Mouse (Mus musculus) forebrain, embryonic 10.5 days (tissue): ENCODE results near the gene Kif1b. TPM values are rescaled to one million over a fixed set of nuclear protein-coding genes. Genes with fewer than 3 reads are reported as not detected.

Experiments used
- DNase-seq: peaks from one replicate; pipeline ENCODE4 v3.0.0-alpha.2; 2017; ENCODE audit warnings: low spot score; ENCODE audit errors: extremely low spot score
- H3K27ac ChIP-seq: fragments of 300-500 bp; sonication (generic); 2 replicates; pipeline ENCODE4 v1.5.1; 2016; ENCODE audit warnings: mild to moderate bottlenecking
- H3K27me3 ChIP-seq: fragments of 300-500 bp; sonication (generic); 2 replicates; pipeline ENCODE4 v1.6.1; 2016; ENCODE audit warnings: mild to moderate bottlenecking; ENCODE audit not compliant: poor library complexity, severe bottlenecking
- H3K36me3 ChIP-seq: fragments of 300-500 bp; sonication (generic); replicated peaks from 2 replicates; pipeline ENCODE4 v1.6.1; 2016; ENCODE audit warnings: mild to moderate bottlenecking, moderate library complexity
- H3K4me1 ChIP-seq: fragments of 300-500 bp; sonication (generic); 2 replicates; pipeline ENCODE4 v1.6.1; 2016
- H3K4me3 ChIP-seq: fragments of 300-500 bp; sonication (generic); 2 replicates; pipeline ENCODE4 v1.5.1; 2016; ENCODE audit warnings: mild to moderate bottlenecking, moderate library complexity
- H3K9me3 ChIP-seq: fragments of 300-500 bp; sonication (generic); 2 replicates; pipeline ENCODE4 v1.6.1; 2016; ENCODE audit warnings: mild to moderate bottlenecking, moderate library complexity
- WGBS: fragments of 180-500 bp; shearing (Covaris S2); methylation state at CpG from one replicate; pipeline ENCODE4 v1.1.7; 2016; 5-methylcytosine and 5-hydroxymethylcytosine counted together
- polyA plus RNA-seq: library from polyadenylated mRNA; unstranded; fragments of >200 nt; fragmentation: Nextera tagmentation; extraction: Ambion mirVana; gene quantifications from 2 replicates; pipeline ENCODE4 v1.2.1, GENCODE M21; 2016

Kif1b gene
- polyA plus RNA-seq, 1 experiment from 2014 or later, result 59.8 TPM

DNA sequence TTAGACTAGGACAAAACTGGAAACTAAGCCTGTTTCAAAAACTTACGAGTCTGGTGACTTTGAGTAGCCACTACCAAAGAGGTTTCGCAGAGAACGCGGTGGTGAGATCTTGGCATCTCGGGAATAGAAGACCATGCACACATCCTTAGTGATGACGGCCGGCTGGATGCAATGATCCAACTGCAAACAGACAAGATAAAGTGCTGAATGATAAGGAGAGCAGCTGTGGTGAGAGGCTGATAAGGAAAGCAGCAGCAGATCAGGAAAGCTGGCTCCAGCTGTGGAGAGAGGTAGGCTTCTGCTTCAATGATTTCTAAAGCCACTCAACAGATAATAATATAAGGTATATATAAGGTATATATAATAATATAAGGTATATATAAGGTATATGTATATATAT lies 116.4 kb downstream of the Kif1b start:
- H3K4me1 ChIP-seq, result no peaks in the 10 kb centered on the region
- no peak for DNase-seq
- H3K27ac ChIP-seq, result no peak overlapping the region
- WGBS, result 97% methylated on average over 7 of the region's 7 CpGs
- no peaks in the 10 kb centered on the region for H3K27me3 ChIP-seq
- no peaks in the 10 kb centered on the region for H3K9me3 ChIP-seq
- no peak overlapping the region for H3K4me3 ChIP-seq
- H3K36me3 ChIP-seq, result peaks cover 93% of the 10 kb centered on the region

DNA sequence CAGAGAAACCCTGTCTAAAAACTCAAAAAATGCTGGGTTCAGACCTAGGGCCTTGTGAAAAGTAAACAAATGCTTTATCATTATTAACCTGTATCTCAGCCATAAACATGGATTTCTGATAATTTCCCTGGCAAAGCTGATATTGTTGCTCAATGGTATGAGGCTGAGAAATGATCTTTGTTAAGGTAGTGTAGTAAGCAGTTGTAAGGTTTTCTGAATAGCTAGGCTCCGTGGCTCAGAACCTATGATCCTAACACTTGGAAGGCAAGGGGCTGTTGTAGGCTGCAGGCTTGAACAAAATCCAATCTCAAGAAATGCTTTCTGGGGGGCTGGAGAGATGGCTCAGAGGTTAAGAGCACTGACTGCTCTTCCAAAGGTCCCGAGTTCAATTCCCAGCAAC lies 118.9 kb downstream of the Kif1b start:
- no peaks in the 10 kb centered on the region for H3K4me1 ChIP-seq
- no peak overlapping the region for H3K4me3 ChIP-seq
- H3K27me3 ChIP-seq, result no peaks in the 10 kb centered on the region
- WGBS, result 96% methylated on average over 2 of the region's 2 CpGs
- peaks cover 95% of the 10 kb centered on the region for H3K36me3 ChIP-seq
- H3K27ac ChIP-seq, result no peak overlapping the region
- no peaks in the 10 kb centered on the region for H3K9me3 ChIP-seq
- no peak for DNase-seq

DNA sequence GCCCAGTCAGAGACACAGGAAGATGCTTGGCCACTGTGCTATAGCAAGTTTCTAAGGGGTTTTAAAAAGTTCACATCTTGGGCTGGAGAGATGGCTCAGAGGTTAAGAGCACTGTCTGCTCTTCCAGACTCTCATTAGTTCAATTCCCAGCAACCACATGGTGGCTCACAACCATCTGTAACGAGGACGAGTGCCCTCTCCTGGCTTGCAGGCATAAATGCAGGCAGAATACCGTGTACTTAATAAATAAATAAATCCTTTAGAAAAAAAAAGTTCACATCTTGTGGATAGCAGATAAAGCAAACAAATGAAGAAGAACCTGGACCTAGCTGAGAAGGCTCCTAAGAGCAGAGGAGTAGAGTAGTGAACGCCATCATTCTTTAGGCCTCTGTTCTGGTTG lies 124.7 kb downstream of the Kif1b start:
- no peak overlapping the region for H3K27ac ChIP-seq
- peaks cover 10% of the 10 kb centered on the region for H3K4me1 ChIP-seq
- DNase-seq, result no peak
- H3K36me3 ChIP-seq, result peaks cover 96% of the 10 kb centered on the region
- 51% methylated on average over 4 of the region's 4 CpGs for WGBS
- H3K9me3 ChIP-seq, result no peaks in the 10 kb centered on the region
- no peak overlapping the region for H3K4me3 ChIP-seq
- no peaks in the 10 kb centered on the region for H3K27me3 ChIP-seq

DNA sequence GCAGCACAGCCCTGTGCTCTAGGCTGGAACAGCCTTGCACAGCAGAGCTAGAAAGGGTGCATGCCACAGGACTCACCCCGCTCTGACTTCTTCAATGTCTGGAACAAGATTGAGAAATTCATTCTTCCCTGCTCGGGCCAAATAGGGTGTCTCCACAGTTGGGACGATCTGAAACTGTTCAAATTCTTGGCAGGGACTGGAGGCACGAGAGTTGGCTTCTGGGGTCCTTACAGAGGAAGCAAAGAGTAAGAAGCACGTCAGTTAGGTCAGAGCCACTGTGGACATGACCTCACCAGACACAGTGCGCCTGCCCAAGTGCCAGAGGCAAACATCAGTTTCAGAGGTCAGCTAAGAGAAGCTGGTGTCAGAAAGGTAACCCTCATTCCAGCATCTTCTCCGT lies 125.3 kb downstream of the Kif1b start:
- no peaks in the 10 kb centered on the region for H3K27me3 ChIP-seq
- H3K27ac ChIP-seq, result no peak overlapping the region
- H3K9me3 ChIP-seq, result no peaks in the 10 kb centered on the region
- DNase-seq, result no peak
- peaks cover 91% of the 10 kb centered on the region for H3K36me3 ChIP-seq
- no peak overlapping the region for H3K4me3 ChIP-seq
- peaks cover 15% of the 10 kb centered on the region for H3K4me1 ChIP-seq
- 92% methylated on average over 7 of the region's 7 CpGs for WGBS

DNA sequence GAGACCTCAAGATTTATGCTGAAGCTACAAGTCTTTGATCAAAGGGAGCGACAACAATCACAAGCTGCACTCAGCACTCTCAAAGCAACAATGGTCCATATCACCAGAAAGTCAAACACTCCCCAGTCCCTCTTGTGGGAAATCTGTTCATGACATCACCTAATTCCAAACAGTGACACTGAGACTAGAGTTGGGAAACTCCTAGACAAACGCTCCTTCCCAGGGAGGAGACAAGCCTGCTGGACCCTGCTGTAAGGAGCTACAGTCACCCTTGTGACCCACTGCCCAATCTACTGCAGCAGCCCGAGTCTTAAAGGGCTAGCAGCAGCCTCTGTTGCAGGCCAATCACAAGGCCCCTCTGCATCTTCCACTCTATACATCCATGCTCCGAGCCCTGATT lies 127.9 kb downstream of the Kif1b start:
- H3K36me3 ChIP-seq, result peaks cover 86% of the 10 kb centered on the region
- WGBS, result 62% methylated on average over 4 of the region's 4 CpGs
- H3K4me1 ChIP-seq, result peaks cover 23% of the 10 kb centered on the region
- H3K9me3 ChIP-seq, result no peaks in the 10 kb centered on the region
- no peaks in the 10 kb centered on the region for H3K27me3 ChIP-seq
- no peak overlapping the region for H3K27ac ChIP-seq
- H3K4me3 ChIP-seq, result no peak overlapping the region
- no peak for DNase-seq

DNA sequence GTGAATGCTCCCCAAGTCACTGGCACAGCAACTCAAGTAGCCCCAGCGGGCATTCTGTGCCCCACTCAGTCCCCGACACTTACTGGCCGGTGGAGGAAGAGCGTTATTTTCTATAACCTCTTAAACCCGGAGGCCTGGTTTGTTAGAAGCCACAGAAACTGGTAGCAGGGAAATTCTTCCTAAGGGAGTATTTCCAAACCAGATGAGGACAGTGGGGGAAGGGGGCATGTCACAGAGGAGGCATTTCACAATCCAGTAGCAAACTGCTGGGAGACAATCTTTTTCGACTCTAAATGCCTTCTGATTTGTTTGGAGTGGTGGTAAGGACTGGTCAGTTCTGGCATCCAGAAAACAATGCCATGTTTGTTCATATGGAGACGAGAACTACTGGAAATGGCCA lies 128.3 kb downstream of the Kif1b start:
- no peaks in the 10 kb centered on the region for H3K9me3 ChIP-seq
- peaks cover 82% of the 10 kb centered on the region for H3K36me3 ChIP-seq
- 90% methylated on average over 7 of the region's 7 CpGs for WGBS
- no peak for DNase-seq
- H3K27ac ChIP-seq, result peak overlapping the region; percentile 44; the same call in 1 of the 2 replicates
- no peaks in the 10 kb centered on the region for H3K27me3 ChIP-seq
- H3K4me3 ChIP-seq, result no peak overlapping the region
- H3K4me1 ChIP-seq, result peaks cover 23% of the 10 kb centered on the region

DNA sequence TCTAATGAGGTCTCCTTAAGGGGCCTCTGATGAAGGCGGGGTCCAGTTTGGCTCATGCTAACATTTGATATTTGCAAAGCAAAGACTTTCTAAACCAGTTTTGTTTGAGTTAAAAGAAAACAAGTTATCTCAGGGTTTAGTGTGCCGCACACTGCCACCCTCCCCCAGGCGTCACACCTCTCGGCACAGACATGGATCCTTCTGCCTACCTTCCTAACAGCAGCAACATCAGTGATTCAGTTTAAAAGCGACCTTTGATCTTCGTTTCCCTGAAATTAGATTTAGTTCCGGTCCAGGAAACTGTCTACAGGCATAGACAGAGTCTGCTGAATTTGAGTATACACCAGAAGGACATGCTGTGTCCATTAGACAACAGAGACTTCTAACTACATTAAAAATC lies 129.2 kb downstream of the Kif1b start:
- H3K27me3 ChIP-seq, result no peaks in the 10 kb centered on the region
- H3K36me3 ChIP-seq, result peaks cover 73% of the 10 kb centered on the region
- H3K27ac ChIP-seq, result no peak overlapping the region
- no peaks in the 10 kb centered on the region for H3K9me3 ChIP-seq
- DNase-seq, result no peak
- no peak overlapping the region for H3K4me3 ChIP-seq
- WGBS, result 82% methylated on average over 7 of the region's 7 CpGs
- peaks cover 26% of the 10 kb centered on the region for H3K4me1 ChIP-seq

DNA sequence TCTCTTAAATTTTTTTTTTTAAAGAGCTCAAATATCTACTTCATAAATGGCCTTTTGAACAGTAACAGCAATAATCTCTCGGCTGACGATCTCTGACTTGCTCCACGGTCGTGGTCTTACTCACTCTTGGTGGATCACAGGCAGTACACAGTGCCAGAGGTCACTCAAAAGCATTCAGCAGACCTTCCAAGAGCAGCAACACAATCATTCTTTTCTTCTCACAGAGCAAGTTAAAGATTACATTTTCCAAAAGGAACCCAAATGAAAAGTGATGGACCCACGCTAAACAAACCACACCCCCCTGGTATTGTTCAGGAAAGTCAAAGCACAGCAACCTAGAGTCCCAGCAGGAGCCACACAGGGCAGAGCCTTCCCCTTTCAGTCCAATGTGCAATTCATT lies 130.4 kb downstream of the Kif1b start:
- WGBS, result 54% methylated on average over 5 of the region's 5 CpGs
- Histone ChIP-seq H3K27me3 (no peaks in the 10 kb centered on the region), H3K4me3 (no peak overlapping the region), H3K9me3 (no peaks in the 10 kb centered on the region), H3K36me3 (peaks cover 61% of the 10 kb centered on the region), H3K4me1 (peaks cover 29% of the 10 kb centered on the region), H3K27ac (no peak overlapping the region)
- DNase-seq, result no peak

DNA sequence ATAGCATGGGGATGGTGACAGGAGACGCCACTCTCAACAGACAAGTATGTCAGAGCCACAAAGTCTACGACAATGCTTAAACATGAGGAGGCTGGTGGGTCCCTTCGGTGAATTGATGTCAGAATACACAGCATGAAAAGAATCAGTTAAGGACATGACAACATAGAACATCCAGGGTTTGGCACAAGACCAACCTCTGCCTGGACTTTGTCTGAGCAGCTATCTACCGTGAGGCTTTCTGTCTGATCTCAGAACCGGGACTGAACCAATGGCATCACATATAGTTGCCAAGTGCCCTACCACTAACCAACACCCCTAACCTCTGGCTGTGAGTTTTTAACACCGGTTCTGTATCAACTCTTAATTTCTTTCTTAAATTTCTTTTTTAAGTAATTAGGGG lies 130.8 kb downstream of the Kif1b start:
- Histone ChIP-seq H3K27ac (no peak overlapping the region), H3K36me3 (peaks cover 57% of the 10 kb centered on the region), H3K4me3 (no peak overlapping the region), H3K27me3 (no peaks in the 10 kb centered on the region), H3K4me1 (peaks cover 29% of the 10 kb centered on the region), H3K9me3 (no peaks in the 10 kb centered on the region)
- DNase-seq, result no peak
- 92% methylated on average over 6 of the region's 6 CpGs for WGBS

DNA sequence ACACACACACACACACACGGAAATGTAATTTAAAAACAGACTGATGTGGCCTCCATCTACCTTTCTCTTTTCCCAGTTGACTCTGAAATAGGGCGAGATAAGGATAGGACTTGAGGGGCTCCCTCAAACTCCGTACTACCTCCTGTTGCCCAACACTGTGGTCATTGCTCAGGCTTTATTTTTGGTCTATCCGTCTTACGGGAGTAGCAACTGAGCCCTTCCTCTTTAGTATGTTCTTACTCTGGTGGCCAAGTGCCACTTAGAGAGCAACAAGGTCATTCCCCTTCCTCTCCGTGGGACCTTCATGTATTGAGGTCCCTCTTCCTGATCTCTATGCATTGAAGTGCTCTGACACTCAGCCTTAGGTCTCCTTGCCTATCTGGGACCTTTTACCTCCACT lies 133.8 kb downstream of the Kif1b start:
- Histone ChIP-seq H3K27me3 (no peaks in the 10 kb centered on the region), H3K9me3 (no peaks in the 10 kb centered on the region), H3K36me3 (peaks cover 27% of the 10 kb centered on the region), H3K4me3 (no peak overlapping the region), H3K4me1 (peaks cover 26% of the 10 kb centered on the region), H3K27ac (no peak overlapping the region)
- 92% methylated on average over 6 of the region's 6 CpGs for whole genome bisulfite sequencing
- no peak for DNase-seq

DNA sequence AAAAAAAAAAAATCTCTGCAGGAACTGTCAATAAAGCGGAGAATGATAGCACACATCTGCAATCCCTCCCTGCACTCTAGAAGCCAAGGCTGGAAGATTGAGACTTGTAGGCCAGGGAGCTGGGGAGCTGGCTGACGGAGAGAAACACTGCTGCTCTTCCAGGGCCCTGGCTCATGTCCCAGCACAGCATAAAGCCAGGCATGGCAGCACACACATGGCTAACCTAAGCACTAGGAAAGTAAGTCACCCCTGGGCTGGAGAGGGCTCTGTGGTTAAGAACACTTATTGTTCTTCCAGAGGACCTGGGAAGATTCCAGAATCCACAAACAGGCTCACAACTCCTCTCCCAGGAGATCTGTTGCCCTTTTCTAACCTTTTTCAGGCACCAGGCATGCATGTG lies 134.8 kb downstream of the Kif1b start:
- H3K27me3 ChIP-seq, result no peaks in the 10 kb centered on the region
- 0 out of 2 replicates have a peak overlapping the region, but pooled peaks have one; percentile 51 for H3K27ac ChIP-seq
- no peak for DNase-seq
- peaks cover 24% of the 10 kb centered on the region for H3K4me1 ChIP-seq
- 82% methylated on average over 2 of the region's 2 CpGs for WGBS
- no peaks in the 10 kb centered on the region for H3K9me3 ChIP-seq
- H3K4me3 ChIP-seq, result no peak overlapping the region
- peaks cover 20% of the 10 kb centered on the region for H3K36me3 ChIP-seq

DNA sequence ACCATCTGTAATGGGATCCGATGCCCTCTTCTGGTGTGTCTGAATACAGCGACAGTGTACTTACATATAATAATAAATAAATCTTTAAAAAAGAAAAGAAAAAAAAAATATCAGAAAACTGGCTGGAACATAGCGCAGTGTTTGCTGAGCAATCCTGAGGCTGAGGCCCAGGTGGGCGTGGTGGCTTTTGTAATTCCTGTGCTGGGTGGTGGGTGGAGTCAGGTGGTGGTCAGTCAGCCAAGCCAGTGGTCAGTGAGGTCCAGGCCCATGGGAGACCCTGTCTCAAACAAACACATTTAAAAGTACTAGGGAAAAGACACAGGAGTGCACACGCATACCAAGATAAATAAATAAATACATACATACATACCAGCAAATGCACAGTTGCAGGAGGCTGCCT lies 135.4 kb downstream of the Kif1b start:
- Histone ChIP-seq H3K27me3 (no peaks in the 10 kb centered on the region), H3K4me3 (no peak overlapping the region), H3K27ac (no peak overlapping the region), H3K9me3 (no peaks in the 10 kb centered on the region), H3K36me3 (peaks cover 18% of the 10 kb centered on the region), H3K4me1 (peaks cover 24% of the 10 kb centered on the region)
- 87% methylated on average over 5 of the region's 5 CpGs for WGBS
- no peak for DNase-seq

DNA sequence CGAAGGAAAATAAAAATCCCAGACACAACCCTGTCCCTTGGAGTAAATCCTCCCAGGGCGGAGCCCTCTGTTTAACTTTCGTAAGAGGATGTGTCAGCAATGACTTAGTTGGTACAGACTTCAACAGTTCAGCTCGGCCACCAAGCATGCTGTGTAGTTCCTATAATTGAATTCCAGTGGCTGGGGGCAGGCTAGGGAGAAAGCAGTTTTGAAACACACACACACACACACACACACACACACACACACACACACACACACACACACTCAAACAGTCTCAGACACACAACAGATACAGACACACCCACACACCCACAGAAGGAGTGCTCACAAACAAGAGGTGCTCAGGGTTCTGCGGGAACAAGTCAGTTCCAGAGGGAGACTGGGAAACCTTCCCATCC lies 135.9 kb downstream of the Kif1b start:
- no peak for DNase-seq
- Histone ChIP-seq H3K27me3 (no peaks in the 10 kb centered on the region), H3K9me3 (no peaks in the 10 kb centered on the region), H3K36me3 (peaks cover 14% of the 10 kb centered on the region), H3K4me3 (no peak overlapping the region), H3K4me1 (peaks cover 21% of the 10 kb centered on the region), H3K27ac (no peak overlapping the region)
- 86% methylated on average over 5 of the region's 5 CpGs for WGBS

DNA sequence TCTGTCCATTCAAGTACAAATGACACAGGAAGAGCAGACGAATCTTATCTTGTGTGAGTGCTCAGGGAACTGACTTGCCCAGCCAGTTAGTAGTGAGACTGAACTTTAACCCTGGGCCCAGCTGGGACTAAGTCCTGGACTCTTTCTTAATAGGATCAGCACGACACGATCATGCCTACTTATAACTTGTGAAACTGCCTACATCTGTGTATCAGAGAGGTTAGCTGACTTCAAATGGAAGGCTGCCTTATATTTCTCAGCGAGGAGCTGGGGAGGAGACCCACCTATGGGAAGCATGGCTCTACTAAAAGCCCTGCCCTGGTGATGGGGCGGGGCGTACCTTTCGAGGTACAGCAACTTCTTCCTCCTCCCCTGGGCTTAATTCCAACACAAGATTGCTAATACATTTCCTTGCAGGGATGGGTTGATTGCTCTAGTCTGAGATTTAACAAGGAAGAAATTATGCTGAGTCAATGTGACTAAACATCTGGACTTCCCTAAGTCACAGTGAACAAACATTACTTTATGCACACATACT lies 137.0 kb downstream of the Kif1b start:
- Histone ChIP-seq H3K27ac (no peak overlapping the region), H3K4me1 (peaks cover 28% of the 10 kb centered on the region), H3K4me3 (no peak overlapping the region), H3K36me3 (peaks cover 6% of the 10 kb centered on the region; the same call in 1 of the 2 replicates), H3K9me3 (no peaks in the 10 kb centered on the region), H3K27me3 (no peaks in the 10 kb centered on the region)
- no peak for DNase-seq
- WGBS, result 74% methylated on average over 7 of the region's 7 CpGs
